Mouse (Mus musculus): ENCODE results near the gene Tmem131. TPM values are rescaled to one million over a fixed set of nuclear protein-coding genes. Genes with fewer than 3 reads are reported as not detected.
A peak's percentile ranks its signal among the peaks of the same experiment; 100 is the strongest.

The Tmem131 gene
- total RNA-seq, 2 experiments from 2014 or later: 48.9 to 52.5 TPM

GRCm38 (mm10) chr1:36744268-36744944 is 199.1 kb downstream of the Tmem131 start:
- DNase-seq (ENCODE audit: low spot score in 2 of 2): peak; percentile 14 to 42

- no peak for DNase-seq (ENCODE audit: low spot score in 2 of 2)
These were observed 200.4 kb downstream of the Tmem131 start for GRCm38 (mm10) chr1:36743046-36743445.

Other genes starting within 250 kb of the Tmem131 start
- gene 4933424G06Rik, start 233.5 kb downstream of the Tmem131 start, total RNA-seq (2021): not detected
- 100 to 1,000 TPM; 133 to 143 TPM for gene Actr1b, start 229.2 kb downstream of the Tmem131 start, total RNA-seq (2021)
- under 1 TPM; 0.28 to 0.40 TPM for gene Zap70, start 181.9 kb downstream of the Tmem131 start, total RNA-seq (2021)
- 1 to 10 TPM; 1.0 to 1.6 TPM for gene Vwa3b, start 82.9 kb upstream of the Tmem131 start, total RNA-seq (2021)